29 mouse cellular contexts compared by ENCODE assay signal in the genomic region with DNA sequence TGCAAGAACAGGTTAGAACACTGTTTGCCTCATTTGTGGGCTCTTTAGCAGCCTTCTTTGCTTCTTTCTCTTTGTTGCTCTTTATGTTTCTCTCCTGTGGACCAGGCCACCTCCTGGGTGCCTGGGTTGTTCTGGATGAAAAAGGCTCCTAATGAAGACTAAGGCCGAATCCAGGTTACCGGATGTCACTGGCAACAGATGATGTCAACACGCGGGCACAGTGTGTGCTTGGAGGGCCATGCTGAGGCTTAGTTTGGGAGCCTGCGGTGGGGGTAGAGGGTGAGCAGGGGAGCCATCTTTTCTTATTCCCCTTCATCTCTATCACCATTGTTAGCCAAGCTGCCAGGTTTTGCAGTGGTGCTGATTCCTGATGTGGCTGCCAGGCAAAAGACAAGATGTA. TPM values are rescaled to one million over a fixed set of nuclear protein-coding genes. Genes with fewer than 3 reads are reported as not detected.
DNase-seq lines count a peak whose midpoint lies in the region; ATAC-seq and TF ChIP-seq lines count a peak whose summit lies in the region.
"Had no signal": no experiment of that assay in that cellular context is flagged by ENCODE, and none has a peak within 500 bp of the region (broad histone marks: within the 10 kb centered on the region; RNA-seq: fewer than 3 reads in every experiment).

No protein-coding gene starts in this region.

- H3K27ac ChIP-seq in forebrain, embryonic 10.5 days = peak overlapping the region; percentile 16; the same call in 1 of the 2 replicates
- H3K27ac ChIP-seq in forebrain, embryonic 11.5 days (ENCODE audit: low read depth, low read length) = no peak overlapping the region
- H3K27ac ChIP-seq in hindbrain, embryonic 12.5 days = peak overlapping the region; percentile 55; the same call in 1 of the 2 replicates
- no peak overlapping the region for H3K27ac ChIP-seq in hindbrain, embryonic 14.5 days
- peak overlapping the region; percentile 5; the same call in 1 of the 2 replicates for H3K27ac ChIP-seq in midbrain, embryonic 13.5 days
- H3K27ac ChIP-seq in midbrain, postnatal 0 days (ENCODE audit: low read depth, low read length) = no peak overlapping the region
- no peak overlapping the region for H3K27ac ChIP-seq in midbrain, embryonic 16.5 days (ENCODE audit: low read length)
- H3K27ac ChIP-seq: embryonic facial prominence, embryonic 12.5 days; hindbrain, embryonic 13.5 days; intestine, embryonic 15.5 days; limb, embryonic 13.5 days; liver, embryonic 13.5 days had no signal

- WGBS in forebrain, embryonic 10.5 days = 61% methylated on average over 5 of the region's 5 CpGs
- 52% methylated on average over 5 of the region's 5 CpGs for WGBS in forebrain, embryonic 11.5 days
- WGBS in hindbrain, embryonic 12.5 days = 52% methylated on average over 5 of the region's 5 CpGs
- WGBS in hindbrain, embryonic 14.5 days = 47% methylated on average over 5 of the region's 5 CpGs
- WGBS in midbrain, embryonic 13.5 days = 48% methylated on average over 5 of the region's 5 CpGs
- 45% methylated on average over 5 of the region's 5 CpGs for WGBS in midbrain, postnatal 0 days
- 47% methylated on average over 5 of the region's 5 CpGs for WGBS in midbrain, embryonic 16.5 days

- 0 out of 2 replicates have a peak, but pooled peaks cover 5% of the 10 kb centered on the region for H3K27me3 ChIP-seq in forebrain, embryonic 10.5 days (ENCODE audit: poor library complexity, severe bottlenecking)
- no peaks in the 10 kb centered on the region for H3K27me3 ChIP-seq in forebrain, embryonic 11.5 days (ENCODE audit: control insufficient read depth, insufficient read depth, low read length)
- H3K27me3 ChIP-seq in hindbrain, embryonic 12.5 days = no peaks in the 10 kb centered on the region
- H3K27me3 ChIP-seq in hindbrain, embryonic 14.5 days (ENCODE audit: control insufficient read depth, insufficient read depth, low read length) = no peaks in the 10 kb centered on the region
- no peaks in the 10 kb centered on the region for H3K27me3 ChIP-seq in midbrain, embryonic 13.5 days
- H3K27me3 ChIP-seq in midbrain, postnatal 0 days (ENCODE audit: insufficient read depth, low read length) = no peaks in the 10 kb centered on the region
- H3K27me3 ChIP-seq in midbrain, embryonic 16.5 days (ENCODE audit: control insufficient read depth, insufficient read depth, low read depth, low read length) = no peaks in the 10 kb centered on the region
- H3K27me3 ChIP-seq: embryonic facial prominence, embryonic 12.5 days; heart, embryonic 12.5 days; hindbrain, embryonic 13.5 days; intestine, embryonic 15.5 days; limb, embryonic 13.5 days; liver, embryonic 13.5 days had no signal

- no peak overlapping the region for H3K4me2 ChIP-seq in forebrain, embryonic 11.5 days (ENCODE audit: low read depth, low read length, severe bottlenecking)
- no peak overlapping the region for H3K4me2 ChIP-seq in hindbrain, embryonic 12.5 days (replicated peaks)
- H3K4me2 ChIP-seq in hindbrain, embryonic 14.5 days (replicated peaks) = no peak overlapping the region
- no peak overlapping the region for H3K4me2 ChIP-seq in midbrain, embryonic 13.5 days (replicated peaks)
- no peak overlapping the region for H3K4me2 ChIP-seq in midbrain, postnatal 0 days (ENCODE audit: low read depth, low read length, poor library complexity, severe bottlenecking)
- H3K4me2 ChIP-seq in midbrain, embryonic 16.5 days (ENCODE audit: low read length) = no peak overlapping the region
- H3K4me2 ChIP-seq: embryonic facial prominence, embryonic 12.5 days; heart, embryonic 12.5 days; hindbrain, embryonic 13.5 days; intestine, embryonic 15.5 days; limb, embryonic 13.5 days; liver, embryonic 13.5 days; lung, embryonic 14.5 days had no signal

- no peak overlapping the region for H3K9ac ChIP-seq in forebrain, embryonic 11.5 days (ENCODE audit: low read length)
- H3K9ac ChIP-seq in hindbrain, embryonic 12.5 days = no peak overlapping the region
- no peak overlapping the region for H3K9ac ChIP-seq in hindbrain, embryonic 14.5 days
- H3K9ac ChIP-seq in midbrain, embryonic 13.5 days (replicated peaks) = no peak overlapping the region
- H3K9ac ChIP-seq in midbrain, postnatal 0 days (replicated peaks; ENCODE audit: low read length, poor library complexity, severe bottlenecking) = no peak overlapping the region
- no peak overlapping the region for H3K9ac ChIP-seq in midbrain, embryonic 16.5 days (ENCODE audit: low read depth, low read length)
- H3K9ac ChIP-seq: embryonic facial prominence, embryonic 12.5 days; heart, embryonic 12.5 days; hindbrain, embryonic 13.5 days; intestine, embryonic 15.5 days; limb, embryonic 13.5 days; liver, embryonic 13.5 days; lung, embryonic 14.5 days had no signal

- H3K36me3 ChIP-seq in forebrain, embryonic 10.5 days (replicated peaks) = no peaks in the 10 kb centered on the region
- no peaks in the 10 kb centered on the region for H3K36me3 ChIP-seq in forebrain, embryonic 11.5 days (ENCODE audit: control insufficient read depth, insufficient read depth, low read length)
- H3K36me3 ChIP-seq in hindbrain, embryonic 12.5 days = no peaks in the 10 kb centered on the region
- H3K36me3 ChIP-seq in hindbrain, embryonic 14.5 days (replicated peaks; ENCODE audit: control insufficient read depth, insufficient read depth) = no peaks in the 10 kb centered on the region
- no peaks in the 10 kb centered on the region for H3K36me3 ChIP-seq in midbrain, embryonic 13.5 days
- H3K36me3 ChIP-seq in midbrain, postnatal 0 days (ENCODE audit: insufficient read depth, low read length) = no peaks in the 10 kb centered on the region
- H3K36me3 ChIP-seq in midbrain, embryonic 16.5 days (ENCODE audit: control insufficient read depth, insufficient read depth, low read length) = no peaks in the 10 kb centered on the region
- H3K36me3 ChIP-seq: embryonic facial prominence, embryonic 12.5 days; G1E; heart, embryonic 12.5 days; hindbrain, embryonic 13.5 days; intestine, embryonic 15.5 days; limb, embryonic 13.5 days; liver, embryonic 13.5 days had no signal

- no peak for TF ChIP-seq CTCF in midbrain, postnatal 0 days (IDR thresholded peaks at IDR 0.05)

- H3K9me3 ChIP-seq in forebrain, embryonic 10.5 days = no peaks in the 10 kb centered on the region
- H3K9me3 ChIP-seq in forebrain, embryonic 11.5 days (ENCODE audit: control insufficient read depth, low read length) = no peaks in the 10 kb centered on the region
- H3K9me3 ChIP-seq in hindbrain, embryonic 12.5 days (replicated peaks) = no peaks in the 10 kb centered on the region
- H3K9me3 ChIP-seq in hindbrain, embryonic 14.5 days (ENCODE audit: control insufficient read depth, low read length) = no peaks in the 10 kb centered on the region
- no peaks in the 10 kb centered on the region for H3K9me3 ChIP-seq in midbrain, embryonic 13.5 days
- no peaks in the 10 kb centered on the region for H3K9me3 ChIP-seq in midbrain, postnatal 0 days (ENCODE audit: low read length)
- H3K9me3 ChIP-seq in midbrain, embryonic 16.5 days (replicated peaks; ENCODE audit: control insufficient read depth, low read length, poor library complexity, severe bottlenecking) = no peaks in the 10 kb centered on the region
- H3K9me3 ChIP-seq: embryonic facial prominence, embryonic 12.5 days; G1E; heart, embryonic 12.5 days; hindbrain, embryonic 13.5 days; intestine, embryonic 15.5 days; limb, embryonic 13.5 days; liver, embryonic 13.5 days had no signal

- peaks cover 18% of the 10 kb centered on the region for H3K4me1 ChIP-seq in forebrain, embryonic 10.5 days
- H3K4me1 ChIP-seq in forebrain, embryonic 11.5 days (replicated peaks; ENCODE audit: control insufficient read depth, insufficient read depth, low read length) = peaks cover 2% of the 10 kb centered on the region; the same call in 1 of the 2 replicates
- peaks cover 11% of the 10 kb centered on the region for H3K4me1 ChIP-seq in hindbrain, embryonic 12.5 days
- H3K4me1 ChIP-seq in hindbrain, embryonic 14.5 days (replicated peaks; ENCODE audit: control insufficient read depth, insufficient read depth, low read length) = no peaks in the 10 kb centered on the region
- peaks cover 5% of the 10 kb centered on the region for H3K4me1 ChIP-seq in midbrain, embryonic 13.5 days (replicated peaks)
- no peaks in the 10 kb centered on the region for H3K4me1 ChIP-seq in midbrain, postnatal 0 days (ENCODE audit: insufficient read depth, low read length)
- no peaks in the 10 kb centered on the region for H3K4me1 ChIP-seq in midbrain, embryonic 16.5 days (ENCODE audit: control insufficient read depth, insufficient read depth, low read length)
- H3K4me1 ChIP-seq: intestine, embryonic 15.5 days; liver, embryonic 13.5 days had no signal

- no peak for ATAC-seq in forebrain, embryonic 11.5 days (replicated peaks; ENCODE audit: low FRiP score)
- ATAC-seq in hindbrain, embryonic 12.5 days (ENCODE audit: low FRiP score) = no peak
- ATAC-seq in hindbrain, embryonic 14.5 days (ENCODE audit: low FRiP score) = no peak
- no peak; the same call in none of the 2 replicates for ATAC-seq in midbrain, embryonic 13.5 days
- no peak for ATAC-seq in midbrain, postnatal 0 days (ENCODE audit: low FRiP score)
- ATAC-seq in midbrain, embryonic 16.5 days = peak; percentile 36; the same call in 1 of the 2 replicates
- ATAC-seq: intestine, embryonic 15.5 days; Patski had no signal

- no peak overlapping the region for H3K4me3 ChIP-seq in forebrain, embryonic 10.5 days
- no peak overlapping the region for H3K4me3 ChIP-seq in forebrain, embryonic 11.5 days (ENCODE audit: low read depth, low read length)
- H3K4me3 ChIP-seq in hindbrain, embryonic 12.5 days = no peak overlapping the region
- H3K4me3 ChIP-seq in hindbrain, embryonic 14.5 days (replicated peaks; ENCODE audit: low read length) = no peak overlapping the region
- H3K4me3 ChIP-seq in midbrain, embryonic 13.5 days (replicated peaks) = no peak overlapping the region
- H3K4me3 ChIP-seq in midbrain, postnatal 0 days (ENCODE audit: low read depth, low read length) = no peak overlapping the region
- H3K4me3 ChIP-seq in midbrain, embryonic 16.5 days (ENCODE audit: low read depth, low read length) = no peak overlapping the region
- H3K4me3 ChIP-seq: embryonic facial prominence, embryonic 12.5 days; heart, embryonic 12.5 days; hindbrain, embryonic 13.5 days; intestine, embryonic 15.5 days; limb, embryonic 13.5 days; liver, embryonic 13.5 days had no signal

- no peak for DNase-seq in forebrain, embryonic 10.5 days (ENCODE audit: extremely low spot score, low spot score)
- no peak for DNase-seq in forebrain, embryonic 11.5 days (ENCODE audit: low spot score)
- no peak for DNase-seq in hindbrain, embryonic 14.5 days (ENCODE audit: low spot score)
- DNase-seq in midbrain, postnatal 0 days (ENCODE audit: low spot score) = no peak
- no peak for DNase-seq in right cerebral cortex, postnatal 10 days (ENCODE audit: low spot score in 2 of 2)
- DNase-seq: adrenal gland, postnatal 36 days; cerebellum, adult 11 months; gastrocnemius, postnatal 36 days; heart, postnatal 10 days; kidney, adult 8-10 months; kidney, postnatal 14 days; liver, embryonic 13.5 days; lung, embryonic 14.5 days; right cerebral cortex, postnatal 4 days; thymus, postnatal 14 days had no signal

RNA-seq across cellular contexts. Expression of gene Kctd6, which starts 6.4 kb away (rescaled TPM):
- 2.8 and 3.1 TPM in 2 replicates for polyA plus RNA-seq in forebrain, embryonic 10.5 days (2016; fragmentation: Nextera tagmentation; extraction: Ambion mirVana)
- polyA plus RNA-seq in forebrain, embryonic 11.5 days (2014; fragmentation: Nextera tagmentation; extraction: Ambion mirVana) = 13.7 and 14.3 TPM in 2 replicates
- 15.6 and 16.0 TPM in 2 replicates for polyA plus RNA-seq in hindbrain, embryonic 12.5 days (2016; fragmentation: Nextera tagmentation; extraction: Ambion mirVana)
- 14.5 and 16.2 TPM in 2 replicates for polyA plus RNA-seq in hindbrain, embryonic 14.5 days (2014; fragmentation: Nextera tagmentation; extraction: Ambion mirVana)
- polyA plus RNA-seq in midbrain, embryonic 13.5 days (2015; fragmentation: Nextera tagmentation; extraction: Ambion mirVana) = 4.6 and 5.2 TPM in 2 replicates
- 18.7 and 23.1 TPM in 2 replicates for total RNA-seq in midbrain, postnatal 0 days (2014; rRNA removed)
- polyA plus RNA-seq in midbrain, postnatal 0 days (2015; fragmentation: Nextera tagmentation; extraction: Ambion mirVana) = 33.6 and 42.8 TPM in 2 replicates
- polyA plus RNA-seq in midbrain, embryonic 16.5 days (2015; fragmentation: Nextera tagmentation; extraction: Ambion mirVana) = 7.2 and 9.5 TPM in 2 replicates

RNA-seq across cellular contexts. Expression of gene Pdhb, which starts 34.7 kb away (rescaled TPM):
- polyA plus RNA-seq in forebrain, embryonic 10.5 days (2016; fragmentation: Nextera tagmentation; extraction: Ambion mirVana) = 205 and 209 TPM in 2 replicates
- polyA plus RNA-seq in forebrain, embryonic 11.5 days (2014; fragmentation: Nextera tagmentation; extraction: Ambion mirVana) = 202 and 213 TPM in 2 replicates
- polyA plus RNA-seq in hindbrain, embryonic 12.5 days (2016; fragmentation: Nextera tagmentation; extraction: Ambion mirVana) = 198 and 207 TPM in 2 replicates
- polyA plus RNA-seq in hindbrain, embryonic 14.5 days (2014; fragmentation: Nextera tagmentation; extraction: Ambion mirVana) = 271 and 280 TPM in 2 replicates
- 254 TPM in 2 replicates for polyA plus RNA-seq in midbrain, embryonic 13.5 days (2015; fragmentation: Nextera tagmentation; extraction: Ambion mirVana)
- total RNA-seq in midbrain, postnatal 0 days (2014; rRNA removed) = 153 and 192 TPM in 2 replicates
- polyA plus RNA-seq in midbrain, postnatal 0 days (2015; fragmentation: Nextera tagmentation; extraction: Ambion mirVana) = 256 and 264 TPM in 2 replicates
- 255 and 256 TPM in 2 replicates for polyA plus RNA-seq in midbrain, embryonic 16.5 days (2015; fragmentation: Nextera tagmentation; extraction: Ambion mirVana)

RNA-seq across cellular contexts. Expression of gene Acox2, which starts 51.6 kb away (rescaled TPM):
- polyA plus RNA-seq in forebrain, embryonic 10.5 days (2016; fragmentation: Nextera tagmentation; extraction: Ambion mirVana) = not detected in 2 replicates
- polyA plus RNA-seq in forebrain, embryonic 11.5 days (2014; fragmentation: Nextera tagmentation; extraction: Ambion mirVana) = not detected in 2 replicates
- 0.26 TPM in 1 of 2 replicates, not detected in the other for polyA plus RNA-seq in hindbrain, embryonic 12.5 days (2016; fragmentation: Nextera tagmentation; extraction: Ambion mirVana)
- not detected in 2 replicates for polyA plus RNA-seq in hindbrain, embryonic 14.5 days (2014; fragmentation: Nextera tagmentation; extraction: Ambion mirVana)
- not detected in 2 replicates for polyA plus RNA-seq in midbrain, embryonic 13.5 days (2015; fragmentation: Nextera tagmentation; extraction: Ambion mirVana)
- total RNA-seq in midbrain, postnatal 0 days (2014; rRNA removed) = 0.44 TPM in 1 of 2 replicates, not detected in the other
- polyA plus RNA-seq in midbrain, postnatal 0 days (2015; fragmentation: Nextera tagmentation; extraction: Ambion mirVana) = 0.10 and 0.28 TPM in 2 replicates
- not detected in 2 replicates for polyA plus RNA-seq in midbrain, embryonic 16.5 days (2015; fragmentation: Nextera tagmentation; extraction: Ambion mirVana)
- total RNA-seq: G1E; layer of hippocampus, adult 8-10 months; left cerebral cortex, postnatal 14 days; megakaryocyte, adult 5-6 weeks had no signal
- polyA plus RNA-seq: embryonic facial prominence, embryonic 12.5 days; G1E; hindbrain, embryonic 13.5 days; limb, embryonic 13.5 days; stomach, embryonic 14.5 days had no signal

Comparison
In these comparisons a context has a peak if more than half of its experiments do, and no peak if none do; other contexts are left out.
1. H3K27ac ChIP-seq: peak in forebrain, embryonic 10.5 days (single experiment), hindbrain, embryonic 12.5 days (single experiment) and midbrain, embryonic 13.5 days (single experiment); none in forebrain, embryonic 11.5 days (single experiment), hindbrain, embryonic 14.5 days (single experiment), midbrain, postnatal 0 days (single experiment) and midbrain, embryonic 16.5 days (single experiment).